Mouse (Mus musculus): ENCODE data around the gene Tmem59l.

GRCm38 (mm10) chr8:70435156-70435555 lies 52.0 kb downstream of the Tmem59l start:
- no peak for TF ChIP-seq POLR2A (IDR thresholded peaks at IDR 0.05; ENCODE audit: borderline replicate concordance, low read depth, low read length)
- no peak for TF ChIP-seq CTCF (IDR thresholded peaks at IDR 0.05; ENCODE audit: low read depth, low read length)

All from bone marrow macrophage, adult 2 months (primary cell).